Mouse (Mus musculus): Measurements from ENCODE around the gene Faah.

The Faah gene

GRCm38 (mm10) chr4:115943669-115944314 lies 73.9 kb downstream of the Faah start:
- DNase-seq (ENCODE audit: extremely low spot score), result peak; percentile 51

GRCm38 (mm10) chr4:115941242-115941820 lies 76.4 kb downstream of the Faah start:
- no peak for DNase-seq (ENCODE audit: extremely low spot score)

GRCm38 (mm10) chr4:115940681-115941080 lies 77.0 kb downstream of the Faah start:
- DNase-seq (ENCODE audit: extremely low spot score), result no peak

DNA sequence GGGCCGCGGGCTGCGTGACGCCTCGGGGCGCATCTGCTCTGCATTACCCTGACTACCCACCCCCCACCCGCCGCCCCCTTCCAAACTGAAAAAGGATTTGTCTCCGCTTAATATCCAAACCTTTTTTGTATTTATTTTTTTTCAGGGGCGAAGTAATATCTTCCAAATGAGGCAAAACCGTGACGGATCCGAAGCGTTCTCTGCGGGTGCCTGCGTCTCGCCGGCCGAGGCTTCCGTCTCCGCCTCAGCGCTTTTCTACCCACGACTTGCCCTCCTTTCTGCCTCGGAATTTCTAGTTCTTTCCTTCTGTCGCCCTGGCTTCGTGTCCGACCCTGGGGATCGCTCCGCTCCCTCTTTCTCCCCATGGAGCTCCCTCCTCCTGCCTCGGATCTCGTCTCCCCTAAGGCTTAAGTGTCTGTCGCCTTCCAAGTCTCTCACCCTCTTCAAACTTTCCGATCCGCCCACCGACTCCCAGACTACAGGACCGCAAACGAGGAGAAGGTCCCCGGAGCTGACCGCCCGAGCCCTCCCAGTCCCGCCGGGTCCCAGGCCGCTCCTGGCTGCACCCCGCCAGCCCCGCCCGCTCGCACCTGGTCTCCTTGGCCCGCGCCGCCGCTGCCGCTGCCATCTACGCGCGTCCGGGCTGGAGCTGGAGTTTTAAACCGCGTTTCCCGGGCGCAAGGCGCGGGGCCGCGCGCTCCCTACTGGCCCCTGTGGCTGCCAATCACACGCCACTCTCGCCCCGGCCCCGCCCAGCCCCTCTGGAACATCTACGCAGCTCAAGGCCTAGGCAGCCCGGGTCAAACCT lies 78.2 kb downstream of the Faah start, which contains the start of gene Dmbx1:
Dmbx1 (minus strand) TSS at position 632 of the 808 bp plus-strand sequence.
- peak; percentile 84 for DNase-seq (ENCODE audit: extremely low spot score)

- DNase-seq (ENCODE audit: extremely low spot score), result peak; percentile 64
Measured at GRCm38 (mm10) chr4:115938276-115939160, 79.2 kb downstream of the Faah start.

GRCm38 (mm10) chr4:115937061-115937976 lies 80.4 kb downstream of the Faah start:
- DNase-seq (ENCODE audit: extremely low spot score), result no peak

- no peak for DNase-seq (ENCODE audit: extremely low spot score)
Measured at GRCm38 (mm10) chr4:115936646-115937045, 81.1 kb downstream of the Faah start.

- no peak for DNase-seq (ENCODE audit: extremely low spot score)
Measured at GRCm38 (mm10) chr4:115935835-115936581, 81.7 kb downstream of the Faah start.

DNA sequence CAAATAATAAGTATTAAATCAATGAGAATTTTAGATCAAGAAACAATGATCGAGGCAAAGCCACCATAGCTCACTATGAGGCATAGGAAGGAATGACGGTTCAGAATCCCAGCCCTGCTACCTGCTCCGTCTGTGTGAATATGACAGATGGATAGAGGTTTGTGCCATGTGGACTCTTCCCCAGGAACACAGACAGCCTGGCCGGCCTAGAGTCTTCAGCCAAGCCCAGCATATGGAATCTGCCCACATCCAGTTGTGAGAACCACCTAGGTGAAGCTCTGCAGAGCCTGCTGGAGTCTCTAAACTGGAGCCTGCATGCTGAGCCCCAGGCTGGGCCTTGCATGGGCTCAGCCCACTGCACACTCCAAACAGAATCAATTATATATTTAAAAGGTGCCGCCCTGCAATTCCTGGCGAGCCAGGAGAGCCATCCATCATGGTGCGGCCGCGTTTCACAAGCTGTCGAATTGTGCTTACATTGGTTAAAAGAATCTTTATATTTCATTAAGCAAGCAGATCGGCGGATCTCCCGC lies 86.1 kb downstream of the Faah start:
- DNase-seq (ENCODE audit: extremely low spot score), result no peak

DNA sequence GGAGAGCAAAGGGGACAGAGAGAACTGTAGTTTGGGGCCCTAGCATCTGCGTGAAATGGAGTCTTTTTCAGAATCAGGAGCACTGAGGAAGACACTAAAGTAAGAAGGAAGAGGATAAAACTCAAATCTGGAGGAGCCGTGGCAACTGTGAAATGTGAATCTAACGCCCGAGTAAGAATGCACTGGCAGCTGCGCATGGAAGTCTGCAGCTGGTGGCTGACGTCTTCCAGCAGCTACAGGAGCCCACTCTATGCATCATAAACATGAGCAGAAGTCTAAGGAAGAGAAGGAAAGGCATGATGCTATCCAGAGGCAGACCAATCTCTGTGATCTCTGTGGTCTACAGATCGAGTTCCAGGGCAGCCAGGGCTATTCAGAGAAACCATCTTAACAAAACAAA lies 90.1 kb downstream of the Faah start:
- no peak for DNase-seq (ENCODE audit: extremely low spot score)

DNA sequence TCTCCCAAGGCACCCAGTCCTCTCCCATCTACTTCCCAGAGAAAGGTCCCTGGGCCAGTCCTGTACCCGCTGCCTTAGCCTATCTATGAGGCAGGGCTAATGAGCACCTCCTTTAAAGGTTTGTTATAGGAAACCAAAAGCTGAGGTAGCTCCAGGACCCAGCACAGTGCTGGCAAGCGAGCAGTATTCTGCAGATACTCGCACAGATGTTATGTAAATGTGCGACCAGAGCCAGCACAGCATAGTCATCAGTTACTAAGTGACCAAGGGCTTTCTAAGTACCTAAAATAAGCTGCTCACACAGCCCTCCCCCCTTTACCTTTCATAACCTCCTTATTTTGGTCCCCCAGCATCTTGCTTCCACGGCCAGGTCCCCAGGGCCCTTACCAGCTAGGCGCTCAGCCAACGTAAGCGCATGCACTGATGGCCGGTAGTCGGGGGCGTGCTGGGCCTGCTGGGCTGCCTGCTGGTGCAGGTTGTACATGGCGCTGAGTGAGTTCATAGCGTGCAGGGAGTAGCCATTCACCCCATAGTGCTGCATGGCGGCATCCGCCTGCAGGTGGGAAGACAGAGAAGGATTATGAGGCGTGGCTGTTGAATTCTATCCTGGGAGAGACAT lies 94.4 kb downstream of the Faah start:
- DNase-seq (ENCODE audit: extremely low spot score), result no peak

DNA sequence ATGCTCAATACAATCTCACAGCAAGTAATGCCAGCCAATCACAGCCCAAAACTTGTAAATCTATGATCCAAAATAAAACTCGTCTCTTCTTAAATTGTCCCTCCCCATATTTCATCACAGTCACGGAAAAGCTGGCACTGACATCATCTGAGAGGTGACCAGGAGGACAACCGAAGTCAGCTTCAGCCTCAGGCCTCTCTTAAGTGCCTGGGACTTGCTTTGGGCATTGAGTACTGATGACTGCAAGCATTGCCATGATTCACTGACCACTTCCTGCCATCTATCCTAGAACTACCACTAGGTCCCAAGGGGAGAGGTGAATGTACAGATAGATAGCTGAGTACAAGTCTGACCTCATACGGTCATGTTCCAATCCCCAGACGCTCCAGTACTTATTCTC lies 95.0 kb downstream of the Faah start:
- DNase-seq (ENCODE audit: extremely low spot score), result no peak

GRCm38 (mm10) chr4:115919911-115920310 lies 97.8 kb downstream of the Faah start:
- DNase-seq (ENCODE audit: extremely low spot score), result no peak
